Mouse (Mus musculus) CD4-positive, CD25-positive, alpha-beta regulatory T cell, adult 2 months (primary cell): ENCODE measurements around the gene Wdr62.
A peak's percentile ranks its signal among the peaks of the same experiment; 100 is the strongest.
"Not testable (repeated sequence)": the region's sequence is repeated elsewhere in the genome, so short reads cannot be mapped to it uniquely, and the experiment has no call there.

Experiments
- DNase-seq: peaks from one replicate; pipeline ENCODE4 v3.0.0-alpha.2; 2012; ENCODE audit warnings: low read depth, low spot score

Gene Wdr62

GRCm38 (mm10) chr7:30206364-30206763, 73.9 kb downstream of the Wdr62 start:
- not testable (repeated sequence) for DNase-seq

GRCm38 (mm10) chr7:30205383-30205782, 74.8 kb downstream of the Wdr62 start:
- peak; percentile 82 for DNase-seq

- no peak for DNase-seq
These were observed 75.8 kb downstream of the Wdr62 start for GRCm38 (mm10) chr7:30204380-30204779.

GRCm38 (mm10) chr7:30202895-30203690, 77.1 kb downstream of the Wdr62 start:
- no peak for DNase-seq

- not testable (repeated sequence) for DNase-seq
These were observed 79.6 kb downstream of the Wdr62 start for GRCm38 (mm10) chr7:30200661-30201060.

GRCm38 (mm10) chr7:30200200-30200599, 80.0 kb downstream of the Wdr62 start:
- no peak for DNase-seq

GRCm38 (mm10) chr7:30199498-30200139, 80.6 kb downstream of the Wdr62 start:
- no peak for DNase-seq

- DNase-seq, result peak; percentile 91
These were observed 81.7 kb downstream of the Wdr62 start, which contains the start of gene Capns1 for GRCm38 (mm10) chr7:30198481-30198971. TSS of gene Capns1 (minus strand) at chr7:30198811.

GRCm38 (mm10) chr7:30197592-30198129, 82.6 kb downstream of the Wdr62 start:
- no peak for DNase-seq

GRCm38 (mm10) chr7:30196171-30196570, 84.0 kb downstream of the Wdr62 start:
- no peak for DNase-seq

GRCm38 (mm10) chr7:30195461-30195860, 84.8 kb downstream of the Wdr62 start:
- DNase-seq, result no peak

GRCm38 (mm10) chr7:30194884-30195283, 85.3 kb downstream of the Wdr62 start:
- DNase-seq, result peak; percentile 97

- no peak for DNase-seq
These were observed 86.0 kb downstream of the Wdr62 start for GRCm38 (mm10) chr7:30194101-30194831.

GRCm38 (mm10) chr7:30193581-30194100, 86.6 kb downstream of the Wdr62 start:
- DNase-seq, result peak; percentile 90

GRCm38 (mm10) chr7:30193013-30193412, 87.2 kb downstream of the Wdr62 start:
- no peak for DNase-seq

GRCm38 (mm10) chr7:30192088-30192487, 88.1 kb downstream of the Wdr62 start:
- no peak for DNase-seq
